Mouse (Mus musculus) cerebellum, adult 11 months (tissue): Measurements from ENCODE around the gene Kcnh8.

Source experiments
- DNase-seq: peaks from one replicate; pipeline ENCODE4 v3.0.0; 2022

Kcnh8 gene

DNA sequence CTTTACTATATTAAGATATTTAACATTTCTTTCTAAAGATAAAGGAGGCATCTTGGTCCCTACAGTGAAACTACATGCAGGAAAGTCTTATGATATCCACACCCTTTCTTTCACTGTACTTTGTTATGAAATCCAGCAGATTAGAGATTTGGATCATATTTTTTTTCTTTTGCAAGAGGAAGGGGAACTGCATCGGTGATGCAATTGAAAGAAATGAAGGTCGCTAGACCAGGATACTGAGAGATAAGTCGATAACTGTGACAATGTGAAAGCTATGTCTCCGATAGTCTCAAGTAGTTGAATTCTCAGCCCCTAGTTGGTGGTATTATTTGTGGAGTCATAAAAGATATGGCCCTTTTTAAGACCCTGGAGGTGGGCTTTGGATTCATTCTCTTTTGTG is 227.2 kb downstream of the Kcnh8 start:
- DNase-seq, result no peak

DNA sequence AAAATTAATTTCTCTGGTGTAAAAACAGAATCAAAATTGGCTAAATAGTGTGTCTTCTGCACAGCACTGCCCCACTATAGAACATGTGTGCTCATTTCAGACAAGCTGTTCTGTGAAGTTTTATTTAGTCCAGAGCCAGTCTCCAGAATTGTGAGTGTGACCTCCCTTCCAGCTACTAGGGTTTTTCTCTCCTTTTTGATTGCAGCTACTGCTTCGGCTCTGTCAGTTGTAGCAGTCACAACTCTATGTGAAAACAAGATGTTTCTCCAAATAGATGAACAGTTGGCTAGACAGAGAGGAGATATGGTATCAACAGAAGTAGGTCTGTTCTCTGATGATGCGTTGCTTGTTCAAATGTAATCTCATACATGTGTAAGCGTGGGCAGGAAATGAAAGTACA is 270.7 kb downstream of the Kcnh8 start:
- DNase-seq, result no peak

DNA sequence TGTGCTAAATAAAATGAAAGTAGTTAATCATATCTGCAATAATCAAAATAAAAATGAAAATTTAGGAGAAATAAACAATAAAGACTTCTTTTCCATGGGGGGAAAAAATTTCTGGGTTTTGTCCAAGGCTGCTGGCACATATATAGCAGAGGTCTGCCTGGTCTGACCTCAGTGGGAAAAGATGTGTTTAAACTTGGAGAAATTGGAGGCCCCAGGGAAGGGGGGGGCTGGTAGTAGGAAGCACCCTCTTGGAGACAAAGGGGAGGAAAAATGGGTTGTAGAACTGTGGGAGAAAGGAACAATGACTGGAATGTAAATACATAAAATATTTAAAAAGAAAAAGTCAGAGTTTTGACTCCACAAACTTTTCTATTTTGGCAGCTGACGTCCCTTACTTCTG is 276.5 kb downstream of the Kcnh8 start:
- DNase-seq, result no peak

DNA sequence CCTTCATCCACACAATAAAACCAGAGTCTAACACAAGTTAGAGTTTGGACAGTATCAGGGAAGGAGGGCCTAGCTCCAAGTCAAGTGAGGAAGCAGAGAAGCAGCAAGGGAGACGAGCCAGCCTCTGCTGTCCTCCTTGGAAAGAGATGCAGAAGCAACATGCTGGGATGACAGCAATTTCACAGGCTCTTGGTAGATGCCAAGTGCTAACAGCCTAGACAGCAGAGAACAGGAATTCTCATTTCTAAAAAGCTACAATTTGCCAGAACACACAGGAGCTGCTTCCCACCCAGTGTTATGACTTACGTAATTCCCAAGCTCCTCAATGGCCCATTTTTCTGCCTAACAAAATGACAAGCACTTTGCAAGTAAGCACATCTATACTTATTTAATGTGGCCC is 277.5 kb downstream of the Kcnh8 start:
- peak; percentile 1 for DNase-seq

DNA sequence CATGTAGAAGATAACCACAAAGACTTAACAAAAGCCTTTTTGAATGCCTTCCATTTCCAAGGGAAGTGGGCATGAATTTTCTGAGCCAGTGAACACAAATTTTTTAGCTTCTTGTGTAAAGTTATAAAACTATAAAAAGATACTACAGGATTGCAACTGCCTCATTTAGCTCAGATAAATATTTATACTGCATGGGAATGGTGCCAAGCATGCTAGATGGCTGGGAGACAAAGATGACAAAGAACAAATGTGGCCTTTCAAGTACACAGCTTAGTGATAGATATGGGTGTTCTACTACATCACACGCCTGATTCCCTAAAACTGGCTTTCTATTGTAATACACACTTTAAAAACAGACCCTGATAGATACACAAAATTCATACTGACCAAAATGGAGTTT is 282.7 kb downstream of the Kcnh8 start:
- DNase-seq, result no peak

DNA sequence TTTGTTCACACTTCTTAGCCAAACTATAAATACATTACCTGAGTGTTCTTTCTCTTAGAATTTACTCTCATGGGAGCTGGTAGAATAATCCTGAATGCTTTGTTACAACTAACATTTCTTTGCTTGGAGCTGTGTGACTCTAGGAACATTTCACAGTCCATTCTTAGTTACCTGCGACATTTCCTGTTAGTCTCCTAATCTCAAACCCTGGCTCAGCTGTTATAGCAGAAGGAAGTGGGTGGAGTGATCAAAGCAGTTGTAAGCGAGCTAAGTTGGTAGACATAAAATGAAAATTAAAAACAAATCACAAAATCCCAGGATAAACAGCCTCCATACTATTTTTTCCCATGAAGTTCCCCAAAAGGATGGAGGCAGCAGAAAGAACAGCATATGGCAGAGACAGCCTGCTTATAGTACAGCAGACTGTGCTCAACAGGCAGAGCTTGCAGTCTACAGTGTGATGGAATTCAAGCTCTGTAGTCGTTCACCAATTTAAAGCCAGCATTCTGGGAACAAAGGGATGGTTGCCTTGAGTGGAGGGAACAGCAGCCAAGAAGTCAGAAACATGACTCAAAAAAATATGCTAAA is 318.1 kb downstream of the Kcnh8 start:
- DNase-seq, result no peak

DNA sequence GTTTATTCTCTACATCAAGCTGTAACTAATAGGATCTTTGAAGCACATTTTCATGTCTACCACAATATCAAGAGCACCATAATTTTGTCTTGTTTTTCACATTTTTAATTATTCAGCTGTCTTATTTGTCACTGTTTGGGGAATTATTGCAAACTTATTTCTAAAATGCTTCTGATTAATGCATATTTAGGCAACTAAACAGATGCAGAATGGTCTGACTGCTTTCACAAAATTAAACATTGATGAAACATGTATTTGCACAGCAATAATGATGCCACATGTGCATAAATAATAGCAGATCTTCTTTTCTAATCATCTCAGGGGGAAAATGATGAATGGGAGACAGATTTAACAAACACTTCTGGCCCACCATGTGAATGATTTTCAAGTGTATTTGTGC is 341.5 kb downstream of the Kcnh8 start:
- no peak for DNase-seq

DNA sequence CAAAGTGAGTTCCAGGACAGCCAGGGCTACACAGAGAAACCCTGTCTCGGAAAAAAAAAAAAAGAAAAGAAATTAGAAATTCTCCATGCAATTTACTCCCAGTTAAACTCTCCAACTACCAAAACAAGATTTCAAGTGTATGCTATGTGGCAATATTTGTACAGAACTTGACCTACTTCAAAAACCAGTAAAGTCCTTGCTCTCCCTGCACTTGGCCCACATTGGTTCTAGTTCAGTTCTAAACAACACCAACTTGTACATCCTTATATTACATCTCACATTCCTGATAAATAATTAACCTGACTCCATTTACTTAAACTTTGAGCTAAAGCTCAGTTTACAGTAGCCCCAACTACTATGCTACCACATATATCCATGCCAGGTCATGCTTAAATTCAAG is 370.2 kb downstream of the Kcnh8 start:
- DNase-seq, result no peak

DNA sequence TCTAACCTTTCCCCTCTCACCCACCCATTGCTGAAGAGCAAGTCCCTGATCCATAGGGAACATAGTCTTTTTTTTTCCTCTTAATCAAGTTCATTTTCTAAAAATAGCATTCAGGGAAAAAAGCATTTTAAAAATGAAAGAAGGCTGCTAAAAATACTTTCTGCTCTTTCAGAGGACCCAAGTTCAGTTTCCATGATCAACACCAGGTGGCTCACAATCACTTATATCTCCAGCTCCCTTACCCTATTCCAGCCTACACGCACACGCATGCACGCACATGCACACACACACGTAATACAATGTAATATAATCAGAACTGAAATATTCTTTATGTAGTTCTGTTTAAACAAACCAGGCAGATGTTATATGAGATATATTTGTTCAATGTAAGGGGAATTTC is 378.4 kb downstream of the Kcnh8 start:
- DNase-seq, result no peak
